In genomic region chr10:18501997-18502396, GRCm38 (mm10) we compare ENCODE assay signal across 13 mouse cellular contexts.
"Had no signal": no experiment of that assay in that cellular context is flagged by ENCODE, and none has a peak within 500 bp of the region (broad histone marks: within the 10 kb centered on the region; RNA-seq: fewer than 3 reads in every experiment).

No protein-coding gene starts in this region.

- H3K27ac ChIP-seq: midbrain, embryonic 10.5 days; midbrain, embryonic 12.5 days; neural tube, embryonic 12.5 days; stomach, embryonic 15.5 days; stomach, postnatal 0 days had no signal

- H3K27me3 ChIP-seq: midbrain, embryonic 12.5 days; neural tube, embryonic 12.5 days; stomach, embryonic 15.5 days had no signal

- H3K9me3 ChIP-seq: midbrain, embryonic 10.5 days; midbrain, embryonic 12.5 days; neural tube, embryonic 12.5 days; stomach, embryonic 15.5 days had no signal

- H3K4me3 ChIP-seq: midbrain, embryonic 10.5 days; midbrain, embryonic 12.5 days; neural tube, embryonic 12.5 days; stomach, embryonic 15.5 days had no signal

- DNase-seq: lung, adult 18-20 months; lung, embryonic 14.5 days; lung, postnatal 10 days; lung, postnatal 4 days; midbrain, embryonic 14.5 days; right cerebral cortex, postnatal 14 days; thymus, adult 2 months; thymus, postnatal 36 days had no signal

- H3K36me3 ChIP-seq: stomach, embryonic 15.5 days had no signal
